Mouse (Mus musculus) C2C12 (cell line): ENCODE data around the gene Ncam1. TPM values are rescaled to one million over a fixed set of nuclear protein-coding genes. Genes with fewer than 3 reads are reported as not detected.

ENCODE experiments used
- H3K27me3 ChIP-seq: one replicate; pipeline ENCODE4 v1.6.1; 2011; ENCODE audit not compliant: control insufficient read depth, insufficient read depth, insufficient read length
- H3K36me3 ChIP-seq: one replicate; pipeline ENCODE4 v1.6.1; 2011; ENCODE audit not compliant: control insufficient read depth, insufficient read depth
- H3K4me3 ChIP-seq: one replicate; pipeline ENCODE4 v1.5.1; 2011; ENCODE audit warnings: mild to moderate bottlenecking, control low read depth; ENCODE audit not compliant: poor library complexity, insufficient read depth, severe bottlenecking
- H3K79me2 ChIP-seq: one replicate; pipeline ENCODE4 v1.6.1; 2011; ENCODE audit not compliant: control insufficient read depth, insufficient read depth
- H3K79me3 ChIP-seq: one replicate; pipeline ENCODE4 v1.6.1; 2011; ENCODE audit warnings: low read depth, control low read depth
- H3ac ChIP-seq: one replicate; pipeline ENCODE3; 2011; ENCODE audit warnings: low read depth; ENCODE audit not compliant: control insufficient read depth, insufficient read length
- CEBPB ChIP-seq: IDR thresholded peaks from one replicate; pipeline ENCODE4 v1.6.1; 2011; ENCODE audit warnings: low read depth, mild to moderate bottlenecking, control low read depth, moderate library complexity
- CTCF ChIP-seq: IDR thresholded peaks from one replicate; pipeline ENCODE4 v1.5.1; 2011; ENCODE audit not compliant: control insufficient read depth, insufficient read depth, insufficient read length
- FOSL1 ChIP-seq: IDR thresholded peaks from one replicate; pipeline ENCODE4 v1.8.0; 2011; ENCODE audit warnings: mild to moderate bottlenecking, low read length; ENCODE audit not compliant: poor library complexity, insufficient read depth, severe bottlenecking
- MAX ChIP-seq: IDR thresholded peaks from one replicate; pipeline ENCODE4 v1.6.1; 2011; ENCODE audit warnings: mild to moderate bottlenecking, control low read depth
- MYOD1 ChIP-seq: IDR thresholded peaks from one replicate; pipeline ENCODE4 v1.6.1; 2011; ENCODE audit warnings: low read depth; ENCODE audit not compliant: control insufficient read depth, insufficient read length
- MYOG ChIP-seq: IDR thresholded peaks from one replicate; pipeline ENCODE4 v1.6.1; 2011; ENCODE audit not compliant: control insufficient read depth, insufficient read length; ENCODE audit errors: extremely low read depth
- USF1 ChIP-seq: IDR thresholded peaks from one replicate; pipeline ENCODE4 v1.6.1; 2011; ENCODE audit warnings: low read depth, mild to moderate bottlenecking, control low read depth, moderate library complexity
- polyA plus RNA-seq: library from polyadenylated mRNA; unstranded; fragments of >200 nt; fragmentation: generic; extraction: Trizol; gene quantifications from one replicate; pipeline ENCODE4 v1.2.1, GENCODE M21; 2012; ENCODE audit warnings: missing spikeins

Ncam1 gene
- polyA plus RNA-seq, 1 experiment: 41.5 TPM

DNA sequence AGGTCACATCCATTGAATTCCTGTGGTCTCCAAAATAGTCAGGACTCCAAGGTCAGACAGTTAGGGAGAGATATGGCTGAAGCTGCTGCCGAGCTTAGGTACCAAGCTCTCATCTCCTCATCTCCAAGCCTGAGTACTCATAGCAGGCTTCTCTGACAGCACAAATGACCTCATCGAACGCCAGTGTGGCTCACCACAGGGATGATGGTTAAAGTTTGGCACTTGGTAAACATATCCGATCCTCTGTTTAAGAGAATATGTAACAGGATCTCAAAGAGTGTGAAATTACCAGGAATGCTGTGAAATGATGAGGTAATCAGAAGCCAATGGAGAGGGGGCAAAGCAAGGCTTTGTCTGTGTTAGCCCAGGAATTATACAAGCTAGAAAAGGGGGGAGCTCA, 6.1 kb downstream of the Ncam1 start:
- no peak for TF ChIP-seq MYOD1
- no peak for TF ChIP-seq MAX
- TF ChIP-seq FOSL1: no peak
- no peak for TF ChIP-seq MYOG
- no peak for TF ChIP-seq CTCF
- no peak for TF ChIP-seq CEBPB
- no peak for TF ChIP-seq USF1
- Histone ChIP-seq H3K4me3 (no peak overlapping the region), H3ac (no peak overlapping the region), H3K36me3 (peaks cover 7% of the 10 kb centered on the region), H3K27me3 (no peaks in the 10 kb centered on the region), H3K79me3 (peaks cover 51% of the 10 kb centered on the region), H3K79me2 (peaks cover 90% of the 10 kb centered on the region)

DNA sequence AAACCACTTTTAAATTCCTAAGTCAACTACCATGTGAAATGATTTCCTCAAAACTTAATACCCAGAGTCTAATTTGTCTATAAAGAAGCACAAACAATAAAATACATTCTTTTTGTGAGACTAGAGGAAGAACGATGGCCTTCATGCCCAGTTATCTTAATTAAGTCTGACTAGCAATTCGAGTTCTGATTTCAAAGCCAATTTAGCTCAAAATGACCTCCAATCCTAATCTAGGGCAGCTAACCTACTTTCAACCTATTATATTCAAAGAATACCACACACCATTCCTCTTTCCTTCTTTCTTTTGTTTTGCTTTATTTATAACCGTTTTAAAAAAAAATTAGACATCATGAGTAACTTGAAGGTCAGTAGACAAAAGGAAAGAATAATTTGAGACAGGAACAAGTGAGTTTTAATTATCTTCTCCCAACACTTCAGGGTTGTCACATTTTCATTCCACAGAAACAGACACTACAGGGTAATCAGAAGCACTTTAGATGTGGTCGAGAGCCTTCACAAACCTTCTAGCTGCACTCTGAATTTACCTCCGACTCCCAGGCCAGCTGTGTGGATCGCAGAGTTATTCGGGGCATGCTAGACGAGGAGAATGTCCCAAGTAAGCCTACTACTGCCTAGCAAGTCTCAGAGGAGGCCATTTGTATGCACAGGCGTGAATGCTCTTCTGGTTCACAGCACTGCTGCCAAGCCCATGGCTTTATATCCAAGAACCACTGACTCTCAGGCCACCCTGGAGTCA, 17.5 kb downstream of the Ncam1 start:
- Histone ChIP-seq H3K79me2 (peaks cover 86% of the 10 kb centered on the region), H3K4me3 (no peak overlapping the region), H3ac (no peak overlapping the region), H3K27me3 (no peaks in the 10 kb centered on the region), H3K36me3 (no peaks in the 10 kb centered on the region), H3K79me3 (peaks cover 54% of the 10 kb centered on the region)
- TF ChIP-seq MYOG: no peak
- TF ChIP-seq MAX: no peak
- no peak for TF ChIP-seq CEBPB
- TF ChIP-seq FOSL1: no peak
- TF ChIP-seq MYOD1: no peak
- no peak for TF ChIP-seq USF1
- no peak for TF ChIP-seq CTCF

DNA sequence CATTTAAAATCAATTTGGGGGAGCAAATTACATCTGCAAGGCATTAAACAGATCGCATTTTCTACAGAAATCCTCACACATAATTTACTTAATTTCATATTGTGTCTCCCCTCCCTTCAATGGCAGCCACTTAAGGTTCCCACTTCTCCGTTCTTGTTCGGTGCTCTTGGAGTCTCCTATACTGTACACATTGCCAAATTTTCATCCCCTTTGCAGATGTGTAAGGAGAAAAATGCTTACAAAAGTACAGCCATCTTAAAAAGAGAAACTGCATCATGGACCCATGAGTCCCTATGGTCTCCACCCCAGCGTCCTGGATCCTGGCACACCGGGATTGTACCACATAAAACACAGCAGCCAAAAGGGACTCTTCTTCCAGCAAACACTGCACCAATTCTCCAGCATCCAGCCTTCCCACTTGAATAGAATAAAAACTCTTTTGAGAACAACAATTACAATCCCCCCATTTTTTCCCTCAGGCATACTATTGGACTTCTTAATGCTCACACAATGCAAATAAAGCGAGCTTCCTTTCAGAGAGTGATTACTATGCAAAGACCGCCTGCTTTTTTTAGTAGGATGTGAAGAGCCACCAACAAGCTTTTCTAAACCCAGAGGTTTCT, 21.6 kb downstream of the Ncam1 start:
- TF ChIP-seq FOSL1 (no peak), USF1 (no peak), CEBPB (no peak), MAX (no peak), MYOD1 (no peak), MYOG (no peak), CTCF (no peak)
- Histone ChIP-seq H3K36me3 (no peaks in the 10 kb centered on the region), H3K4me3 (no peak overlapping the region)

DNA sequence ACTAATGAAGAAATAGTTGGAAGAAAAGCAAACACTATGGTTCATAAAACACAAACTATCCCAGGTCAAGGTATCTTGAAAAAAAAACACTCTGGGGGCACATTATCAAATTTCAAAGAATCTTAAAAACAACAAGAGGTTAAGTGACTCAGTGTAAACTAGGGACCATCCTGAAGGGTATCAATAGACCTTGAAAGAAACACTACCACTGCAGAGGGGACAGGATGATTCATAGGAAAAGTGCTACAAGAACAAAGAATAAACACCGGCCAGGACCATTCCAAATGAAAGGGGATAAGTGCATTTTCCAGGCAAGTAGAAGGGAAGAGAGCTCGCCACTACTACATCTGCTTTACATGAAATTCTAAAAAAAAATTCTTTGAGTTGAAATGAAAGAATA, 32.1 kb downstream of the Ncam1 start:
- no peak overlapping the region for H3ac ChIP-seq
- H3K4me3 ChIP-seq: no peak overlapping the region
- no peaks in the 10 kb centered on the region for H3K36me3 ChIP-seq
- peaks cover 51% of the 10 kb centered on the region for H3K79me3 ChIP-seq
- no peak for TF ChIP-seq MYOD1
- TF ChIP-seq CTCF: no peak
- TF ChIP-seq MYOG: no peak
- no peak for TF ChIP-seq CEBPB
- no peak for TF ChIP-seq MAX
- TF ChIP-seq FOSL1: no peak
- no peak for TF ChIP-seq USF1
- H3K79me2 ChIP-seq: peaks cover 93% of the 10 kb centered on the region
- H3K27me3 ChIP-seq: no peaks in the 10 kb centered on the region

More for the DNA sequence above, 21.6 kb downstream of the Ncam1 start:
- H3K27me3 ChIP-seq: no peaks in the 10 kb centered on the region
- no peak overlapping the region for H3ac ChIP-seq
- peaks cover 94% of the 10 kb centered on the region for H3K79me2 ChIP-seq
- H3K79me3 ChIP-seq: peaks cover 56% of the 10 kb centered on the region

DNA sequence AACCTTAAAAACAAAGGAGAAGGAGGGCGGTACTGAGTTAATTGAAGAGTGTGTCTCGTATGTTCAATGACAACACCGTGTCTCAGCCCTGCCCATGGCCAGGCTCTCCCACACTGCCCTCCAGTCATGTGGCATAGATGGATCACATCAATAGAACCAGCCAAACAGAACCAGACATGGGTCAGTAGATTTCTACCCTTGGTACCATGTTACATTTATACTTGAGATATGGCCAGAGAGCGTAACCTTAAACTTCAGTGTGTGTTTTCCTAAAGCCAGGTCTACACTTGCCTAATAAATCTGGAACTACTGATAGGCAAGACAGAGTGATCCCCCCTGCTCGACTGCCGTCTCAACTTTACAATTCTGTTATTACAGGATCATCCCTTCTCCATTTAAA, 38.2 kb downstream of the Ncam1 start:
- TF ChIP-seq USF1 (no peak), MYOG (no peak), CTCF (no peak)
- H3K79me2 ChIP-seq: peaks cover 82% of the 10 kb centered on the region
- no peak overlapping the region for H3ac ChIP-seq
- H3K36me3 ChIP-seq: no peaks in the 10 kb centered on the region
- no peak overlapping the region for H3K4me3 ChIP-seq
- no peaks in the 10 kb centered on the region for H3K27me3 ChIP-seq
- peaks cover 53% of the 10 kb centered on the region for H3K79me3 ChIP-seq
